Comparison of ENCODE assay signal across 26 mouse cellular contexts in genomic region chr2:168289016-168289415, GRCm38 (mm10). TPM values are rescaled to one million over a fixed set of nuclear protein-coding genes. Genes with fewer than 3 reads are reported as not detected.
DNase-seq lines count a peak whose midpoint lies in the region; ATAC-seq and TF ChIP-seq lines count a peak whose summit lies in the region.
"Had no signal": no experiment of that assay in that cellular context is flagged by ENCODE, and none has a peak within 500 bp of the region (broad histone marks: within the 10 kb centered on the region; RNA-seq: fewer than 3 reads in every experiment).

No protein-coding gene starts in this region.

- H3K4me3 ChIP-seq in lung, embryonic 15.5 days = no peak overlapping the region
- H3K4me3 ChIP-seq in E14TG2a.4 (replicated peaks; ENCODE audit: low read length) = 0 out of 2 replicates have a peak overlapping the region, but pooled peaks have one; percentile 37
- H3K4me3 ChIP-seq in stomach, embryonic 15.5 days (replicated peaks) = no peak overlapping the region
- H3K4me3 ChIP-seq: embryonic facial prominence, embryonic 13.5 days; forebrain, embryonic 10.5 days; forebrain, embryonic 15.5 days; limb, embryonic 12.5 days; liver, embryonic 15.5 days had no signal

- DNase-seq in adrenal gland, postnatal 14 days = peak; percentile 57
- DNase-seq in adrenal gland, postnatal 25 days = no peak
- DNase-seq in lung, postnatal 10 days = no peak
- DNase-seq in right cerebral cortex, postnatal 4 days = no peak
- DNase-seq: cerebellum, adult 18-20 months; cerebellum, postnatal 10 days; gastrocnemius, postnatal 25 days; heart, adult 18-20 months; heart, postnatal 36 days; kidney, adult 11 months; kidney, postnatal 14 days; layer of hippocampus, adult 9-11 months; right cerebral cortex, postnatal 14 days had no signal

- H3K9ac ChIP-seq in lung, embryonic 15.5 days = no peak overlapping the region
- no peak overlapping the region for H3K9ac ChIP-seq in stomach, embryonic 15.5 days
- H3K9ac ChIP-seq: embryonic facial prominence, embryonic 13.5 days; forebrain, embryonic 15.5 days; hindbrain, embryonic 14.5 days; limb, embryonic 12.5 days; liver, embryonic 15.5 days had no signal

- H3K27ac ChIP-seq in lung, embryonic 15.5 days = no peak overlapping the region
- H3K27ac ChIP-seq in stomach, embryonic 15.5 days = no peak overlapping the region
- H3K27ac ChIP-seq: embryonic facial prominence, embryonic 13.5 days; forebrain, embryonic 10.5 days; forebrain, embryonic 15.5 days; hindbrain, embryonic 14.5 days; limb, embryonic 12.5 days; liver, embryonic 15.5 days; macrophage had no signal

- peaks cover 3% of the 10 kb centered on the region; the same call in 1 of the 2 replicates for H3K9me3 ChIP-seq in lung, embryonic 15.5 days
- peaks cover 13% of the 10 kb centered on the region for H3K9me3 ChIP-seq in E14TG2a.4 (ENCODE audit: low read length)
- H3K9me3 ChIP-seq in stomach, embryonic 15.5 days = no peaks in the 10 kb centered on the region
- H3K9me3 ChIP-seq: forebrain, embryonic 15.5 days; liver, embryonic 15.5 days had no signal

- H3K36me3 ChIP-seq in lung, embryonic 15.5 days = no peaks in the 10 kb centered on the region
- H3K36me3 ChIP-seq in E14TG2a.4 (ENCODE audit: insufficient read depth, low read length) = no peaks in the 10 kb centered on the region
- no peaks in the 10 kb centered on the region for H3K36me3 ChIP-seq in stomach, embryonic 15.5 days
- H3K36me3 ChIP-seq: embryonic facial prominence, embryonic 13.5 days; forebrain, embryonic 10.5 days; forebrain, embryonic 15.5 days; limb, embryonic 12.5 days; liver, embryonic 15.5 days had no signal

- WGBS in lung, embryonic 15.5 days = 46% methylated on average over 9 of the region's 9 CpGs
- 53% methylated on average over 9 of the region's 9 CpGs for WGBS in stomach, embryonic 15.5 days

- 0 out of 2 replicates have a peak, but pooled peaks cover 8% of the 10 kb centered on the region for H3K4me1 ChIP-seq in lung, embryonic 15.5 days
- H3K4me1 ChIP-seq in E14TG2a.4 (replicated peaks; ENCODE audit: low read depth, low read length) = peaks cover 29% of the 10 kb centered on the region
- H3K4me1 ChIP-seq in stomach, embryonic 15.5 days = 0 out of 2 replicates have a peak, but pooled peaks cover 12% of the 10 kb centered on the region
- H3K4me1 ChIP-seq: forebrain, embryonic 15.5 days; liver, embryonic 15.5 days had no signal

- H3K27me3 ChIP-seq in lung, embryonic 15.5 days = no peaks in the 10 kb centered on the region; the same call in 1 of the 2 replicates
- H3K27me3 ChIP-seq in E14TG2a.4 (ENCODE audit: insufficient read depth, low read length) = peaks cover 35% of the 10 kb centered on the region
- no peaks in the 10 kb centered on the region for H3K27me3 ChIP-seq in stomach, embryonic 15.5 days (replicated peaks)

- peak overlapping the region; percentile 11; the same call in 1 of the 2 replicates for H3K4me2 ChIP-seq in lung, embryonic 15.5 days
- H3K4me2 ChIP-seq in stomach, embryonic 15.5 days = peak overlapping the region; percentile 23
- H3K4me2 ChIP-seq: embryonic facial prominence, embryonic 13.5 days; forebrain, embryonic 15.5 days; hindbrain, embryonic 14.5 days; limb, embryonic 12.5 days; liver, embryonic 15.5 days had no signal

- no peak for ATAC-seq in lung, embryonic 15.5 days (ENCODE audit: borderline replicate concordance, extremely low read depth, low FRiP score, low TSS enrichment)
- no peak for ATAC-seq in stomach, embryonic 15.5 days (ENCODE audit: insufficient read depth, low FRiP score, low read depth)
- ATAC-seq: forebrain, embryonic 15.5 days had no signal

- TF ChIP-seq CTCF in E14TG2a.4 (conservative IDR thresholded peaks at IDR 0.05; ENCODE audit: low read length) = no peak

RNA-seq across cellular contexts. Expression of gene Kcng1, which starts 7.5 kb away (rescaled TPM):
- 0.08 TPM in 1 of 2 replicates, not detected in the other for total RNA-seq in adrenal gland, postnatal 14 days (2021)
- 0.06 TPM in 1 of 2 replicates, not detected in the other for total RNA-seq in adrenal gland, postnatal 25 days (2021)
- 0.26 and 0.35 TPM in 2 replicates for polyA plus RNA-seq in lung, embryonic 15.5 days (2015; fragmentation: Nextera tagmentation; extraction: Ambion mirVana)
- 6.4 and 6.9 TPM in 2 replicates for polyA plus RNA-seq in stomach, embryonic 15.5 days (2015; fragmentation: Nextera tagmentation; extraction: Ambion mirVana)
- total RNA-seq: adrenal gland, adult 18-20 months; heart, adult 18-20 months; liver, adult 2 months; monocyte, adult 5-6 weeks had no signal
- polyA plus RNA-seq: liver, adult 2 months; macrophage had no signal

RNA-seq across cellular contexts. Expression of gene Mocs3, which starts 58.6 kb away (rescaled TPM):
- 11.9 and 12.2 TPM in 2 replicates for total RNA-seq in adrenal gland, postnatal 14 days (2021)
- total RNA-seq in adrenal gland, postnatal 25 days (2021) = 13.8 and 16.0 TPM in 2 replicates
- 6.8 and 7.8 TPM in 2 replicates for polyA plus RNA-seq in lung, embryonic 15.5 days (2015; fragmentation: Nextera tagmentation; extraction: Ambion mirVana)
- polyA plus RNA-seq in stomach, embryonic 15.5 days (2015; fragmentation: Nextera tagmentation; extraction: Ambion mirVana) = 7.1 and 8.1 TPM in 2 replicates

RNA-seq across cellular contexts. Expression of gene Dpm1, which starts 58.6 kb away (rescaled TPM):
- 116 and 126 TPM in 2 replicates for total RNA-seq in adrenal gland, postnatal 14 days (2021)
- total RNA-seq in adrenal gland, postnatal 25 days (2021) = 95.1 and 156 TPM in 2 replicates
- 91.7 and 91.9 TPM in 2 replicates for polyA plus RNA-seq in lung, embryonic 15.5 days (2015; fragmentation: Nextera tagmentation; extraction: Ambion mirVana)
- polyA plus RNA-seq in stomach, embryonic 15.5 days (2015; fragmentation: Nextera tagmentation; extraction: Ambion mirVana) = 98.6 and 101 TPM in 2 replicates

RNA-seq across cellular contexts. Expression of gene Gm20716, which starts 58.9 kb away (rescaled TPM):
- total RNA-seq in adrenal gland, postnatal 14 days (2021) = 25.8 and 28.0 TPM in 2 replicates
- total RNA-seq in adrenal gland, postnatal 25 days (2021) = 27.1 and 34.8 TPM in 2 replicates
- 16.7 and 19.5 TPM in 2 replicates for polyA plus RNA-seq in lung, embryonic 15.5 days (2015; fragmentation: Nextera tagmentation; extraction: Ambion mirVana)
- 18.2 and 18.8 TPM in 2 replicates for polyA plus RNA-seq in stomach, embryonic 15.5 days (2015; fragmentation: Nextera tagmentation; extraction: Ambion mirVana)
